Mouse (Mus musculus) midbrain, embryonic 16.5 days (tissue): ENCODE data around the gene 2410004B18Rik. TPM values are rescaled to one million over a fixed set of nuclear protein-coding genes. Genes with fewer than 3 reads are reported as not detected.

Experiments used
- ATAC-seq: fragments of 200-750 bp; cut with Nextera tagmentation; 2 replicates; pipeline ENCODE4 v1.8.0; 2017; ENCODE audit warnings: moderate TSS enrichment
- H3K27ac ChIP-seq: fragments of 300-500 bp; sonication (generic); 2 replicates; pipeline ENCODE4 v1.5.1; 2014; ENCODE audit warnings: mild to moderate bottlenecking, low read length, mixed read lengths
- H3K27me3 ChIP-seq: fragments of 300-500 bp; sonication (generic); 2 replicates; pipeline ENCODE4 v1.6.1; 2014; ENCODE audit warnings: low read depth, low read length, mixed read lengths; ENCODE audit not compliant: control insufficient read depth, insufficient read depth
- H3K36me3 ChIP-seq: fragments of 300-500 bp; sonication (generic); 2 replicates; pipeline ENCODE4 v1.6.1; 2014; ENCODE audit warnings: mild to moderate bottlenecking, low read length, moderate library complexity, mixed read lengths; ENCODE audit not compliant: control insufficient read depth, insufficient read depth
- H3K4me1 ChIP-seq: fragments of 300-500 bp; sonication (generic); 2 replicates; pipeline ENCODE4 v1.6.1; 2014; ENCODE audit warnings: mild to moderate bottlenecking, low read length, mixed read lengths; ENCODE audit not compliant: control insufficient read depth, insufficient read depth
- H3K4me2 ChIP-seq: fragments of 300-500 bp; sonication (generic); 2 replicates; pipeline ENCODE4 v1.6.1; 2014; ENCODE audit warnings: mild to moderate bottlenecking, low read length, mixed read lengths
- H3K4me3 ChIP-seq: fragments of 300-500 bp; sonication (generic); 2 replicates; pipeline ENCODE4 v1.5.1; 2014; ENCODE audit warnings: low read depth, mild to moderate bottlenecking, low read length, moderate library complexity, mixed read lengths
- H3K9ac ChIP-seq: fragments of 300-500 bp; sonication (generic); 2 replicates; pipeline ENCODE4 v1.6.1; 2014; ENCODE audit warnings: low read depth, low read length, mixed read lengths
- H3K9me3 ChIP-seq: fragments of 300-500 bp; sonication (generic); replicated peaks from 2 replicates; pipeline ENCODE4 v1.6.1; 2014; ENCODE audit warnings: mild to moderate bottlenecking, low read length, mixed read lengths; ENCODE audit not compliant: control insufficient read depth, poor library complexity, severe bottlenecking
- WGBS: fragments of 180-500 bp; shearing (Covaris S2); extraction: QIAGEN DNeasy Blood & Tissue Kit; methylation state at CpG from one replicate; pipeline ENCODE4 v1.1.7; 2014; 5-methylcytosine and 5-hydroxymethylcytosine counted together
- polyA plus RNA-seq: library from polyadenylated mRNA; unstranded; fragments of >200 nt; fragmentation: Nextera tagmentation; extraction: Ambion mirVana; gene quantifications from 2 replicates; pipeline ENCODE4 v1.2.1, GENCODE M21; 2015

Gene 2410004B18Rik
- polyA plus RNA-seq, 1 experiment from 2014 or later = 96.1 TPM

DNA sequence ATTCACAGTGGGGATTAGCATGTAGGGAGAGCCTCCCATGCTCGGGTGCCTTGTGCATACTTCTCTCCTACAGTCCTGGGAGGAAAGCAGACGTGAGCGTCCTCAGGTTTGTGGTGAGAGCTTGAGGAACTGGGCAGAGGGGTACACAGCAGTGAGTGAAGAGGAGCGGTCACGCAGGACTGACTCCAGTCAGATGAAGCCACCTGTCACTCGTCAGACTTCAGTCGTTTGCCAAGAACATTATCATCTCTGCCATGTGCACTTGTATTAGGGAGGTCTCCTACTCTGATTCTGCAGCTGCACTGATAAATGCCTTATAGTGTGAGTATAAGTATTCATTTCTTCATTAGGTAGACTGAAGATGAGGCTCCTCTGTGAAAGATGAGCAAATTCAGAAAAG is 6.5 kb downstream of the 2410004B18Rik start:
- Histone ChIP-seq H3K4me3 (no peak overlapping the region), H3K4me1 (peaks cover 16% of the 10 kb centered on the region), H3K9ac (no peak overlapping the region), H3K9me3 (no peaks in the 10 kb centered on the region), H3K27me3 (no peaks in the 10 kb centered on the region), H3K36me3 (peaks cover 11% of the 10 kb centered on the region), H3K4me2 (no peak overlapping the region), H3K27ac (no peak overlapping the region)
- WGBS = 81% methylated on average over 7 of the region's 7 CpGs
- no peak for ATAC-seq

- peaks cover 15% of the 10 kb centered on the region for H3K4me1 ChIP-seq
- no peak overlapping the region for H3K9ac ChIP-seq
- H3K36me3 ChIP-seq = peaks cover 11% of the 10 kb centered on the region
- 84% methylated on average over 3 of the region's 3 CpGs for WGBS
- no peaks in the 10 kb centered on the region for H3K27me3 ChIP-seq
- H3K4me3 ChIP-seq = no peak overlapping the region
- no peak overlapping the region for H3K4me2 ChIP-seq
- no peaks in the 10 kb centered on the region for H3K9me3 ChIP-seq
- no peak for ATAC-seq
- H3K27ac ChIP-seq = no peak overlapping the region
These were observed 8.1 kb downstream of the 2410004B18Rik start for GRCm38 (mm10) chr3:145945904-145946303.

DNA sequence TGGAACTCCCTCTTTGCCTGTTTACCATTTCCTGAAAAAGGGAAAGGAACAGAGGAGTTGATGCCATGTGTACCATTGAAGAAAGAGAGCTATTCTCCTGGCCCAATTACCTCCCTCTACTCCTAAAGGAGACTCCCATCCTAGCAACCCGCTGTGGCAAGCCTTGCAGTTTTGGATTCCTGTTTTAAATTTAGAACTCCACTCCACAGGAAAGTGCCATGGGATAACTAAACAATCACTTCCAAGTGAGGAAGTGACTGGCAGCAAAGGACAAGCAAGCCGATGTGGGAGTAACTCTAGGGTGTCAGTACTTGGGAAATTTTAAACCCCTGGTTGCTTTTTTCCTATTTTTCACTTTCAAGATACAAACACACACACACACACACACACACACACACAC is 8.8 kb downstream of the 2410004B18Rik start:
- WGBS = 70% methylated on average over 2 of the region's 2 CpGs
- no peak overlapping the region for H3K27ac ChIP-seq
- H3K9ac ChIP-seq = no peak overlapping the region
- peaks cover 11% of the 10 kb centered on the region for H3K4me1 ChIP-seq
- H3K36me3 ChIP-seq = peaks cover 9% of the 10 kb centered on the region
- ATAC-seq = no peak
- no peaks in the 10 kb centered on the region for H3K27me3 ChIP-seq
- no peak overlapping the region for H3K4me3 ChIP-seq
- no peak overlapping the region for H3K4me2 ChIP-seq
- no peaks in the 10 kb centered on the region for H3K9me3 ChIP-seq

GRCm38 (mm10) chr3:145947539-145948204 is 9.9 kb downstream of the 2410004B18Rik start:
- Histone ChIP-seq H3K36me3 (peaks cover 9% of the 10 kb centered on the region), H3K27me3 (no peaks in the 10 kb centered on the region), H3K9me3 (no peaks in the 10 kb centered on the region), H3K4me3 (no peak overlapping the region), H3K4me1 (peaks cover 8% of the 10 kb centered on the region), H3K9ac (no peak overlapping the region), H3K27ac (no peak overlapping the region), H3K4me2 (no peak overlapping the region)
- ATAC-seq = no peak
- WGBS = 41% methylated on average over 6 of the region's 6 CpGs

- 8% methylated on average over 15 of the region's 15 CpGs for WGBS
- H3K36me3 ChIP-seq = no peaks in the 10 kb centered on the region; the same call in 1 of the 2 replicates
- H3K4me3 ChIP-seq = peak overlapping the region; percentile 20
- peak overlapping the region; percentile 57; the same call in 1 of the 2 replicates for H3K9ac ChIP-seq
- peaks cover 8% of the 10 kb centered on the region for H3K4me1 ChIP-seq
- ATAC-seq = peak; percentile 86
- H3K9me3 ChIP-seq = no peaks in the 10 kb centered on the region
- no peak overlapping the region for H3K27ac ChIP-seq
- peak overlapping the region; percentile 53 for H3K4me2 ChIP-seq
- no peaks in the 10 kb centered on the region for H3K27me3 ChIP-seq
These were observed 12.4 kb downstream of the 2410004B18Rik start for GRCm38 (mm10) chr3:145950034-145950814.

- 50% methylated on average over 5 of the region's 5 CpGs for WGBS
These were observed 13.0 kb downstream of the 2410004B18Rik start for GRCm38 (mm10) chr3:145950815-145951130.

GRCm38 (mm10) chr3:145951287-145952165 is 13.7 kb downstream of the 2410004B18Rik start:
- H3K4me3 ChIP-seq = no peak overlapping the region
- ATAC-seq = no peak
- no peak overlapping the region for H3K27ac ChIP-seq
- H3K9ac ChIP-seq = no peak overlapping the region
- H3K4me1 ChIP-seq = peaks cover 8% of the 10 kb centered on the region
- H3K36me3 ChIP-seq = no peaks in the 10 kb centered on the region
- H3K9me3 ChIP-seq = no peaks in the 10 kb centered on the region
- WGBS = 75% methylated on average over 17 of the region's 17 CpGs
- no peak overlapping the region for H3K4me2 ChIP-seq
- no peaks in the 10 kb centered on the region for H3K27me3 ChIP-seq

More at GRCm38 (mm10) chr3:145950815-145951130, 13.0 kb downstream of the 2410004B18Rik start:
- H3K4me2 ChIP-seq = no peak overlapping the region; the same call in 1 of the 2 replicates
- H3K27me3 ChIP-seq = no peaks in the 10 kb centered on the region
- H3K9ac ChIP-seq = no peak overlapping the region
- H3K36me3 ChIP-seq = no peaks in the 10 kb centered on the region
- ATAC-seq = no peak
- H3K27ac ChIP-seq = no peak overlapping the region
- H3K4me1 ChIP-seq = peaks cover 8% of the 10 kb centered on the region
- H3K4me3 ChIP-seq = no peak overlapping the region
- H3K9me3 ChIP-seq = no peaks in the 10 kb centered on the region

DNA sequence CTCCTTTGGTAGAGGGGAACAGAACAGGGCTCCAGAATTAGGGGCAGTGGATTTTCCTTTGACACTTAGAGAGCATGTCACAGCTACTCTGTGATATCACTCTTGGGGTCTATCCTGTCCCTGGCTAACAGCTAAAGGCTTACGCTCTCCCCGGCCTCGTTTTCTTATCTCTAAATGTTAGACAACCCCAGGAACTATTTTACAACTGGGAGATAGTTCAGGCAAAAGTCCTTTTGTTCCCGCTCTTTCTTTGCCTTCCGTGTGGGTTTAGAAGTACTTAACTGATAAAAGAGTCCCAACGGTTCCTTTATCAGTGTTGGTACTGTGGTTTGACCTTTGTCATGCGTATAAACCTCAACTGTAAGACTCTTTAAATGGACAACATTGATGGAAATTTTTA is 15.1 kb downstream of the 2410004B18Rik start:
- Histone ChIP-seq H3K4me3 (no peak overlapping the region), H3K27me3 (no peaks in the 10 kb centered on the region), H3K9ac (no peak overlapping the region), H3K4me1 (peaks cover 8% of the 10 kb centered on the region), H3K9me3 (0 out of 2 replicates have a peak, but pooled peaks cover 1% of the 10 kb centered on the region), H3K36me3 (no peaks in the 10 kb centered on the region), H3K4me2 (no peak overlapping the region), H3K27ac (no peak overlapping the region)
- WGBS = 85% methylated on average over 7 of the region's 7 CpGs
- no peak for ATAC-seq
